Mouse (Mus musculus) kidney, embryonic 14.5 days (tissue): ENCODE results near the gene Tcl1b2. TPM values are rescaled to one million over a fixed set of nuclear protein-coding genes. Genes with fewer than 3 reads are reported as not detected.
"Not testable (repeated sequence)": the region's sequence is repeated elsewhere in the genome, so short reads cannot be mapped to it uniquely, and the experiment has no call there.

Experiments used
- ATAC-seq: fragments of 200-750 bp; cut with Nextera tagmentation; 2 replicates; pipeline ENCODE4 v1.8.0; 2017; ENCODE audit warnings: moderate number of reproducible peaks, mild to moderate bottlenecking, moderate TSS enrichment, moderate library complexity; ENCODE audit not compliant: low FRiP score, low TSS enrichment
- H3K27ac ChIP-seq: fragments of 300-500 bp; sonication (generic); 2 replicates; pipeline ENCODE4 v1.5.1; 2014; ENCODE audit warnings: low read depth, mild to moderate bottlenecking, low read length, moderate library complexity, mixed read lengths
- H3K27me3 ChIP-seq: fragments of 300-500 bp; sonication (generic); 2 replicates; pipeline ENCODE4 v1.6.1; 2014; ENCODE audit warnings: mild to moderate bottlenecking, low read length; ENCODE audit not compliant: control insufficient read depth, insufficient read depth
- H3K36me3 ChIP-seq: fragments of 300-500 bp; sonication (generic); 2 replicates; pipeline ENCODE4 v1.6.1; 2014; ENCODE audit warnings: low read length, mixed read lengths; ENCODE audit not compliant: control insufficient read depth, insufficient read depth
- H3K4me1 ChIP-seq: fragments of 300-500 bp; sonication (generic); 2 replicates; pipeline ENCODE4 v1.6.1; 2014; ENCODE audit warnings: low read length, mixed read lengths; ENCODE audit not compliant: control insufficient read depth, insufficient read depth
- H3K4me2 ChIP-seq: fragments of 300-500 bp; sonication (generic); replicated peaks from 2 replicates; pipeline ENCODE4 v1.6.1; 2014; ENCODE audit warnings: low read depth, mild to moderate bottlenecking, low read length
- H3K4me3 ChIP-seq: fragments of 300-500 bp; sonication (generic); 2 replicates; pipeline ENCODE4 v1.5.1; 2014; ENCODE audit warnings: mild to moderate bottlenecking, low read length
- H3K9ac ChIP-seq: fragments of 300-500 bp; sonication (generic); 2 replicates; pipeline ENCODE4 v1.6.1; 2014; ENCODE audit warnings: low read depth, mild to moderate bottlenecking, low read length, moderate library complexity
- H3K9me3 ChIP-seq: fragments of 300-500 bp; sonication (generic); 2 replicates; pipeline ENCODE4 v1.6.1; 2016; ENCODE audit warnings: low read length; ENCODE audit not compliant: control insufficient read depth
- WGBS: fragments of 180-500 bp; shearing (Covaris S2); extraction: QIAGEN DNeasy Blood & Tissue Kit; methylation state at CpG from one replicate; pipeline ENCODE4 v1.1.7; 2014; 5-methylcytosine and 5-hydroxymethylcytosine counted together
- polyA plus RNA-seq: library from polyadenylated mRNA; unstranded; fragments of >200 nt; fragmentation: Nextera tagmentation; extraction: Ambion mirVana; gene quantifications from 2 replicates; pipeline ENCODE4 v1.2.1, GENCODE M21; 2014

Tcl1b2 gene
- polyA plus RNA-seq, 1 experiment from 2014 or later: not detected

DNA sequence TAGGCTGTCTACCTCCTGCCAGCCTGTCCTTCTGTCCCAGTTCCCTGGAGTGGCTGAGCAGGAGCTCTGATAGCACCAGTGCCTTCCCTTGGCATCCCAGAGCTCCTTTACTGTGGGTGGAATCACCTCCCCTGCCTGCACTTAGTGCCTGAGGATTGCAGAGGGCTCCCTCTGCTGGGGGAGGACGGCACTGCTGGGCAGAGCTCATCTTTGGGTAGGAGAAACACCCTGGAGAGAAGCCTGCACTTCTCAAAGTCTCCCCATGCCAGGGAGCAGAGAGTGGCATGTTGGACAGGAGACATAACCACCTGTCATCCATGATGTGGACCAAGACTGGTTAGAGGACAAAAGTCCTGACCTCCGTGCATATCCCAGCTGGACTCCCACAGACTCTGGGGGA lies 43.2 kb downstream of the Tcl1b2 start:
- not testable (repeated sequence) for H3K9ac ChIP-seq, H3K9me3 ChIP-seq, H3K4me2 ChIP-seq, H3K4me3 ChIP-seq, H3K27me3 ChIP-seq, H3K36me3 ChIP-seq, H3K4me1 ChIP-seq, H3K27ac ChIP-seq
- peak; percentile 43; the same call in 1 of the 2 replicates for ATAC-seq
- 48% methylated on average over 2 of the region's 2 CpGs for WGBS

- not testable (repeated sequence) for ATAC-seq, H3K27ac ChIP-seq, H3K9me3 ChIP-seq, H3K9ac ChIP-seq, H3K4me2 ChIP-seq, H3K4me3 ChIP-seq, H3K27me3 ChIP-seq, H3K4me1 ChIP-seq, H3K36me3 ChIP-seq
- 92% methylated on average over 6 of the region's 6 CpGs for WGBS
These were observed 44.9 kb downstream of the Tcl1b2 start, which contains the start of gene Tcl1b3 for GRCm38 (mm10) chr12:105190743-105191142. TSS of gene Tcl1b3 (plus strand) at chr12:105191043.

DNA sequence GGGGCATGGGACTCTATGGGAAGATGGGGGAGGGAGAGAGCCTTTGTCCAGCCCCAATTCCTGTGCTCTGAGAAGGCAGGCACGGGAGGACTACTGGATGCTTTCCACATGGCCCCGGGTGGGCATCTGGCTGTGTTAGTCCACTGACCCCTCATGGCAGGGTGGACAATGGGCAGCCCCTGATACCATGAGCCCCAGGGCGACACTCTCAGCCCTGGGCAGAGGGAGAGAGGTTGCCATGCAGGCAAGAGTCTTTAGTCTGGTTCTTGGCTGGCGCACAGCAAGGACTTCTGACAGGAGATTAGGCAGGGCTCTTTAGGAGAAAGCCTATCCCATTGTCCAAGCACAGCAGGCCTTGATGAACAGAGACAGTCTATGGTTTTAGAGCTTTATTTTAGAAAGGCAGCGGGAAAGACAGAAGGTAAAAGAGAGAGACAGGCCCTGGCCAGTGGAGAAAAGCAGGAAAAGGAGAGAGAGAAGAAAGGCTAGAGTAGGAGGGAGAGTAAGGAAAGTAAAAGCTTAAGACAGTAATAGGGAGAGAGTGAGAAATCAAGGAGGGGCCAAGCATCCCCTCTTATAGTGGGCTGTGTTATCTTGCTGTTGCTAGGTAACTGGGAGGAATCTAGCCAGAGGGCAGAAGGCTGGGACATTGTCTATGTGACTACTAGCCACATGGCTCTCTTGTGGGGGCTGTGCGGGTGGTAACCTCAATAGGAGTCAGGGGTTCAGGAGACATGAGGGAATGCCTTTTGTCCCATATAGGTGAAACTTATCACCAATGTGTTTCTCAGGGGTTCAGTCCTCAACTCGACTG lies 54.1 kb downstream of the Tcl1b2 start:
- H3K4me2 ChIP-seq, H3K27me3 ChIP-seq, H3K36me3 ChIP-seq, H3K27ac ChIP-seq, H3K9ac ChIP-seq, H3K9me3 ChIP-seq, ATAC-seq, H3K4me1 ChIP-seq, H3K4me3 ChIP-seq: not testable (repeated sequence)
- 75% methylated on average over 7 of the region's 7 CpGs for WGBS

- H3K9me3 ChIP-seq, H3K4me1 ChIP-seq, H3K27me3 ChIP-seq, H3K36me3 ChIP-seq, H3K4me3 ChIP-seq, ATAC-seq, H3K4me2 ChIP-seq, H3K9ac ChIP-seq, H3K27ac ChIP-seq: not testable (repeated sequence)
- 100% methylated on average over 1 of the region's 1 CpGs for WGBS
These were observed 55.8 kb downstream of the Tcl1b2 start, which contains the start of gene Tcl1b4 for GRCm38 (mm10) chr12:105201657-105202056. TSS of gene Tcl1b4 (plus strand) at chr12:105201957.

Other genes with a start within 250 kb of the Tcl1b2 start
- gene Syne3, start 136.2 kb upstream of the Tcl1b2 start, polyA plus RNA-seq: 0.24 and 0.51 TPM in 2 replicates
- 161 and 195 TPM in 2 replicates for gene Glrx5, start 113.3 kb upstream of the Tcl1b2 start, polyA plus RNA-seq
- not detected in 2 replicates for gene Tcl1b1, start 13.7 kb downstream of the Tcl1b2 start, polyA plus RNA-seq
- gene Tcl1b5, start 30.3 kb downstream of the Tcl1b2 start, polyA plus RNA-seq: not detected in 2 replicates
- not detected in 2 replicates for gene Tcl1b3, start 45.0 kb downstream of the Tcl1b2 start, polyA plus RNA-seq
- not detected in 2 replicates for gene Tcl1b4, start 55.9 kb downstream of the Tcl1b2 start, polyA plus RNA-seq
- gene Tcl1, start 76.8 kb downstream of the Tcl1b2 start, polyA plus RNA-seq: not detected in 2 replicates
- 0.09 and 0.10 TPM in 2 replicates for gene Tunar, start 187.9 kb downstream of the Tcl1b2 start, polyA plus RNA-seq